Mouse (Mus musculus): ENCODE measurements around the gene Ncor2.

Gene Ncor2

DNA sequence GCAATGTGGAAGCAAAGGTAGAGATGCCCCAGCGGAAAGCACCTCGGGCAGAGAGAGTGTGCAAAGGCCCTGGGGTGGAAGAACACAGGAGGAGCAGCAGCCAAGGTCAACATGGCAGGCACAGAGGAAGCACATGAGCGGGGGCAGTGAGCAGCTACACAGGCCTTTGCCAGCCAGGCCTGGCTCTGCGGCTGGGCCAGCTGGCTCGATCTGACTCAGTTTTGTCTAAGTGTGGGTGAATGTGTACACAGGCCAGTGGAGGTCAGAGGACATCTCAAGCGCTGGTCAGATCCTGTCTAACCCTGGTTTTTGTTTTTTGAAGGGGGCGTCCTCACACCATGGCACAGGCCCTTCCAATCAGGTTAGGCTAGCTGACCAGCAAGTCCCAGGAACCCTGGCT lies 10.9 kb downstream of the Ncor2 start:
- no peak for DNase-seq (ENCODE audit: low read depth)

DNA sequence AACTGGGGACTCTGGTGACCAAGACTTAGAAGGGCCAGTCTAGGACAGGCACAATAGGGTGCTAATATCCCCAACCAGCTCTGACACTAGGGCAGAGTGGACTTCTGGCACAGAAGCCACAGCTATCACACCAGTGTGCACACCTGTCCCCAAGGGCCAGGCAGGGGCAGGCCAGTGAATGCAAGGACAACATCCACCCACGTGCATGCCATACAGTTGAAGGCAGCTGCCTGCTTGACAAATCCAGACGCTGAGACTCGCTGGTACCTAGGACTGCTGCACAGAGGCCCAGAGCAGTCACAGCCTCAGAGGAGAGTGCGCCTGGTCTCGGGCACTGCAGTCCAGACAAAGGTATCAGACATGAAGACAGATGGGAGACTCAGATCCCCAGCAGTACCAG lies 11.5 kb downstream of the Ncor2 start:
- no peak for DNase-seq (ENCODE audit: low read depth)

DNA sequence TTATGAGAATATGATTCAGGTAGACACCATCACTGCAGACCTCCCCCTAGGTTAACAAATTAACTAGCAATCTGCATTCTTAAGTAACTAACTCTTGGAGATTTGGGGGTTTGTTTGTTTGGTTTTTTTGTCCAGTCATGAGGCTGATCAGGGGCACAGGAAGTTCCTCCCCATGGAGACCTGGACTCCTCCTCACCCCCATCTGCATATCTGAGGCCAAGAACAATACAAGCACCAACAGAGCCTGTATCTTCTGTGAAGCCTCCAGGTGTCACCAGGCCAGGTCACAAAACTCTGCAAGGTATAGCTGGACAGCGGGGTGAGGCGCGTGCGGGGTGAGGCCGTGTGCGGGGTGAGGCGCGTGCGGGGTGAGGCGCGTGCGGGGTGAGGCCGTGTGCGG lies 13.0 kb downstream of the Ncor2 start:
- DNase-seq (ENCODE audit: low read depth), result no peak

DNA sequence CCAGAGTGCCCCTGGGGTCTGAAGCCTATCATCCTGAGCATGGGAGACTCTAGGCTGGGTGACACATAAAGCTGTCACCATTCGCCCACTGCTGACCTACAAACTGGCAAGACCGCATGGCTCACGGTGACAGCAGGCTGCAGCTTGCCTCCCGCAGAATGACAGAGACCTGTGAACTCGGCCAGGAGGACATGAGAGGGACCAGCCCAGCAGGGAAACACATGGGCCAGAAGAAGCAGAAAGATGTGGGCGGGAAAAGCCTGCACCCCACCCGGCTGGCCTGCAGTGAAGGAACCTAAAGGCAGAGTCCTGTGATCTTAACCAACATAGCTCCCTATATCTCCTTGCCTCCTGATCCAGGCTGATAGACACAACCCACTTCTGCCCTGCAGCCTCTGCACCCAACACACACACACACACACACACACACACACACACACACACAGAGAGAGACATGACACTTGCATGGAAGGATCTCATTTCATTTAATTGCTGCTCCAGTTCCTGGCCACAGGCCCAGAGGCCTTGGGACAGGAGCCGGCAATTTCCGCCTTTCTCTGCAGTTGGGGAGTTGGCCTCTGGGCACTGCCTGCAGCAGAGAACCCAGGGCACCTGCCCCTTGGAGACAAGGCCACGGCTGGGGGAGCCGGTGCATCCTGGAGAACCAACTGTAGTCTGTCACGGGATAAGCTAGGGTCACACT lies 14.4 kb downstream of the Ncor2 start:
- DNase-seq (ENCODE audit: low read depth), result no peak

DNA sequence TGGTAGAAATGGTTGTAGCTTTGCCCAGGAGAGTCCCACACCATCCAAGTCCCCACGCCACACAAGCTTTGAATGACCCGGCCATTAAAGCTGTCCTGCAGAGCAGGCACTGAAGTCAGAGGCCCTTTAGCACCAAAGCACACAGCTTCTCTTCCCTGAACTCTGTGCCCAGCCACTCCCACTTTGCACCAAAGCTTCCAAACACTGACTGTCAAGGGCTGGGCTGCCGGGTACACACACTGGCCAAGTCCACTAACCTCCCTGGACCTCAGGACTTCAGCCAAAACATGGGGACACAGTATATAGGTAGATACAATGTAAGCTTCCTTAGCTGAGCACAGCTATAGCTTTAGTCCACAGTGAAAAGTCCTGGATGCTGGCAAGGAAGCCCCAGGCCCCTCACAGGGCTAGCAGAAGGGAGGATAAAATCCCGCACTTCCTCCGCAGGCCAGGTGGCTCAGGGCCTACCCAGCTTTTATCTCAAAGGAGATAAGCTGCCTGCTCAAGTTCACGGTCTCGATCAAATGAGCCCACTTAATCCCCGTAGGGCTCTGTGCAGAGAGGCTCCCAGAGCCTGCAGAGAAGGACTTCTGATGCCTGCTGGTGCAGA lies 15.5 kb downstream of the Ncor2 start:
- no peak for DNase-seq (ENCODE audit: low read depth)

DNA sequence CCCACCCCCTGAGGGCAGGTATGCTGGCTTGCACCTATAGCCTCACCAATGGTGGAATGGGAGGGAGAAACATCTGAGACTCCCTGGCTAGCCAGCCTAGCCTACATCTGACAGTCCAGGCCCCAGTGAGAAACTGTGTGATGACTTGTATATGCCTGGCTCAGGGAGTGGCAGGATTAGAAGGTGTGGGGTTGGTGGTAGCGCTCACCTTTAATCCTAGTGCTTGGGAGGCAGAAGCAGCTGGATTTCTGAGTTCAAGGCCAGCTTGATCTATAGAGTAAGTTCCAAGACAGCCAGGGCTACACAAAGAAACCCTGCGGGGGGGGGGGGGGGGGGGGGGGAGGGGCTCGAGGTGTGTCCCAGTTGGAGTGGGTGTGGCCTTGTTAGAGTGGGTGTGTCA lies 16.6 kb downstream of the Ncor2 start:
- DNase-seq (ENCODE audit: low read depth), result no peak

DNA sequence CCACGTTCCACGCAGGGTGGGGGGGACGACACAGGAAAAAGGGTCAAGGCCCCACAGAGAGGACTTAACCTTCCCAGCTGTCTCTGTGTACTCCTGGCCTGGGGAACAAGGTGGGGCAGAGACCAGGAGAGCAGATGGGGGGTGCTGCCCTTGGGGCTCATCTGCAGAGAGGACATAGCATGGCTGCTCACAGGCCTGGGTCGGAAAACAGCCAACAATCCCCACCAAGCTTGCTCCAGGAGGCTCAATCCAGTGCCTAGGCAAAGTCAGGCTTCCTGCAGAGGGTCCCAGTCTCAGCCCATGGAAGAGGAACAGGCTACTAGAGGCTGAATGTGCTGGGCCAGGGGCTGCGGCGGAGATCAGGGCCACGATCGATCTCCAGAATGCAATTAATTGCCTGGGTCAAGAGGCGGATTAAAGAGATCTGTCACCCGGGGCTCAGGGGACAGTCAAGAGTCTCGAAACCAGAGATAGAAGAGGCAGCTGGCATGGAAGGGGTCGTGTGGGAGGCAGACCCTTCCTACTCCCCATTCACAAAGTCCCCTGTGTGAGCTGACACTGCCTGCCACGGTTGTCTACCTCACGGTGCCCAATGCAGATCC lies 19.1 kb downstream of the Ncor2 start:
- DNase-seq (ENCODE audit: low read depth), result no peak

DNA sequence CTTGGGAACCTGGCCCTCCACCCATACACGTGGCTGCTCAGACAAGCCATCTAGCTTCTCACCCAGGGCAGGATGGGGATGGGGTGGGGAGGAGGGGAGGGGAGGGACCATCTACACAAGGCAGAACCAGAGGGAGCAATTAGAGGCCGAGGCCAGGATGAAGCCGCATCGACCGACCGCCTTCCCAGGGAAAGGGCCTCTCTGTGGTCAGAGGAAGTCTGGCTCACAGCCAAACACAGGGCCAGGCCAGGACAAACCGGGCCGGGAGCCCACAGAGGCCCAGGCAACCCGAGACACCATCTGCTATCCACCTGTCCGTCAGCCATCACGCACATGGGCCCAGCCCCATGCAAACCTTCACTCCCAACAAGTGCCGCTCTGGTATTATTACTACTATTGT lies 19.7 kb downstream of the Ncor2 start:
- DNase-seq (ENCODE audit: low read depth), result no peak

DNA sequence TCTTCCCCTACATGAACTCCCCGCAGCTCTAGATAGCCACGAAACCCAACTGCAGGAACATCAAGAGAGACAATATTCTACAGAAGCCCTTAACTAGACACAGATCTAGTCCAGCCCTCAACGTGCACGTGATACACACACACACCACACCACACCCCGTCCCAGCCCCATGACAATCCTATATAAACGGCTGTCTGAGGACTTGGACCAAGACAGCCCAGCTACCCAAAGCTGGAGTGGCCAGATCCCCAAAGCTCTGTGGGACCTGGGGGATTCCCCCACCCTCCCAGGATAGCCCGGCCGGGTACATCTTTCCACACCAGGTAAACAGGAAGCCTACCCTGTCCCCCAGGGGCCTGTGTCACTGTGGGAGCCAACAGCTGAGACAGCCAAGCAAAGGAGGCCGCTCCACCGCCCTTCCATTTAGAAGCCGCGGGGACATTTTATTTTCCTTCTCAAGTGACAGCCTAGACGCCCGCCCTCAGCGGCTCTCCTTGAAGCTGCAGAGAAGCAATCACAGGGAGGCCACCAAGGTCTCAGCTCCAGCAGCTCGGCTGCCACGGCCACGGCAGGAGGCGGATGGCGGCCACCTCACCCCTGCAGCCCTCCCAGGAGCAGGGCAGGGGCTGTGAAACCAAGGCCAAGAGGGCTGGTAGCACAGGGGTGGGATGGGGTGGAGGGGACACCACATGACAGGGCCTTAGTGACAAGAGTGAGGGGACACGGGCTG lies 20.6 kb downstream of the Ncor2 start:
- DNase-seq (ENCODE audit: low read depth), result peak; percentile 74

DNA sequence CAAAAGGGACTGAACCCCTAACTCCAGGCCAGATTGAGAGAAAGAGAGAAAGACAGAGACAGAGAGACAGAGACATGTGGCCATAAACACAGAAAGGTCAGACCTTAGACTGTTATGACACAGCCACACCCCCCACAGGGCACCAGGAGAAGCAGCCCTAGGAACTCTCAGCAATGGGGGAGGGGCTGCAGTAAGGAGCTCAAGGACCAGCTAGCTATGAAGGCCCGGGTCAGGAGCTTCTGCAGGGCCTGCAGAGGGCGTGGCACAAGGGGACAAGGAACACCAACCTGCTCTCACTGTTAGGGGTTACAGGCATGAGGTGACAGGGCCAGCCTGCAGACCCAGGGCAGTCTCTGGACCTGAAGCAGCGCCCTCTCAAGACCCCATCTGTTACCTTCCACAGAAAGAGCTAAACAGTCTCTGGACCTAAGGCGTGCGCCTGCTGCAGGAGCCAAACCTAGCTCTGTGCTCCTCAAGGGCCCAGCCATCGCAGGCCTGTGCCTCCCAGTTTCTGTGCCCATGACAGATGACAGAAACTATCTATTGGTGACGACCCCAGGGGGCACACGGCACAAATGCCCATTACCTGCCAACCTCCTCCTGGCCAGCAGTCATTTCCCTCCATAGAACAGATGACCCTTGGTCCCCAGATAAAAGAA lies 21.5 kb downstream of the Ncor2 start:
- no peak for DNase-seq (ENCODE audit: low read depth)

DNA sequence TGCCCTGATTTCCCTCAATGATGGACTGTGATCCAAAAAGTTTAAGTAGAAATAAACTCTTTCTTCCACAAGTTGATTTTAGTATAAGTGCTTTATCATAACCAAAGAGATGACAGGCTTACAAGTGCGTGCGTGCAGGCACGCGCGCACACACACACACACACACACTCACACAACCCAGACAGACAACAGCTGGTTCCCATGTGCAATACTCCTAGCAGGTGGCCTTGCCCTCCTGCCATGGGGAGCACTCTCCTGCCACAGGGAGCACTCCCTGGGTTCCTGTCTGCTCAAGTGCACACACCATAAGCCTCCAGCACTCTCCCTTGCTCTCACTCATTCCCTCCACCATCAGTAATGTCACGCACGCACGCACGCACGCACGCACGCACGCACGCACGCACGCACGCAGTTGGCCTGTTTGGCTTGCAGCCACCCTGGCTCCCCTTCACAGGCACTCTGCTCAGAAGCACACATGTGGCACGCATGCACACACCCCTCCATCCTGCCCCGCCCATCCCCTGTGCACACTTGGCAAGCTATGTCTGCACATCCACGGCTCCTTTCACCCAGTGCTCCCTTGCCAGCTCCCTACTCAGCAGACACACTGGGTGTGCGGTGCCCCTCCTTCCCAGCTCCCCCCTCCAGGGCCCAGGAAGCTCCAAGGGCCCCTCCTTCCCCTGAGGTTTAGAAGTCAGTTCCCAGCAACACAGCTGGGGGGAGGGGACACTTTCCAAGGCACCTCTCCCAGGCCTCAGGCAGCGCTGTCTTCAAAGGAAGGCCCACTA lies 22.4 kb downstream of the Ncor2 start:
- no peak for DNase-seq (ENCODE audit: low read depth)

DNA sequence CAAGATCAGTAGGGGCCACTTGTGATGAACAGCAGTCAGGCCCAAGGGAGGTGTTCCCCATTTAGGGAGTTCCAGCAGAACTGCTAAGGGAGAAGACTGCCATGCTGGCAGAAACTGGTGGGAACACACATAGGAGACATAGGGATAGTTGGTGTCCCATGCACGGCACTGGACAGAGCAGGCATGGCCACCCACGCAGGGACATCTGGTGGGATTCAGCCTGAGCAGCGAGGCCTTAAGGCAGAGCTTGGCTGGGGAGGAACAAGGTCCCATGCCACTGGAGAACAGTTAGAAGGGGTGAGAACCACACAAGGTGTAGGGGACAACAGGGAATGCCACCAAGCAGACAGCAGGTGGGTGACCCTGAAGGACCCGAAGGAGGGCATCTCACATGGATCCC lies 23.6 kb downstream of the Ncor2 start:
- no peak for DNase-seq (ENCODE audit: low read depth)

DNA sequence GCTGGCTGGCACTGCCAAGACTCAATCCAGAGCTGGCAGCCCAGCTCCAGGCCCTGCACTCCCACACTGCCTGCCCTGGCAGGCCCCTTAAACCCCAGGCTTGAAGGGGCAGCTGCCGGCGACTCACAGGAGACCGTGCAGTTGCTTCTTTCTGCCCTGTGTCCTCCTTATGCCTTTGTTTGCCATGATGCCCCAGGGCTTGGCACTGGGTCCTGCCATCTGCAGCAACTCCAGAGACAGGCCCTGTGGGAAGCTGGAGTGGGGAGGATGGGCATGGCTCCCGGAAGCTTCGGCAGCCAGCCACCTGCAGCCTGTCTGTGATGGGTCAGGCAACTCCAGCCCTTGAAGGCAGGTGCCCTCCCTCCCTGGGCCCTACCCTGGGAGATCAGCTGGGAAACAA lies 24.0 kb downstream of the Ncor2 start:
- DNase-seq (ENCODE audit: low read depth), result no peak

DNA sequence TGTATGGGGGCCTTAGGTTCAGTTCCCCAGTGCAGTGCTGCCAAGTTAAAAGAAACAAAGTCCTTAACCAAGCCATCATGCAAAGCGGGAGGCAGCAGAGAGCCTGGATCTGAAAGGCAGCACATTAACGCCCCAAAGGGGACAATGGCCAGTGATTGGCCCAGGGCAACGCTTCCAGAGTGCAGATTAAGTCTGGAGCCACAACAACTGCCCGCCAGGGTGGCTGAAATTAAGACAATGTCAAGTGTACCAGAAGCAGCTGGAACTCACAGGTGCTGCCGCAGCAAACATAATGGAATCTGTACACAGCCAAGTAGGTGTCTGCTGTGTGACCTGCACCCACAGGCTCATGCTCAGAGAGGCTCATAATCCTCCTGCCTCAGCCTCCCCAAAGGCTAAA lies 24.8 kb downstream of the Ncor2 start:
- no peak for DNase-seq (ENCODE audit: low read depth)

DNA sequence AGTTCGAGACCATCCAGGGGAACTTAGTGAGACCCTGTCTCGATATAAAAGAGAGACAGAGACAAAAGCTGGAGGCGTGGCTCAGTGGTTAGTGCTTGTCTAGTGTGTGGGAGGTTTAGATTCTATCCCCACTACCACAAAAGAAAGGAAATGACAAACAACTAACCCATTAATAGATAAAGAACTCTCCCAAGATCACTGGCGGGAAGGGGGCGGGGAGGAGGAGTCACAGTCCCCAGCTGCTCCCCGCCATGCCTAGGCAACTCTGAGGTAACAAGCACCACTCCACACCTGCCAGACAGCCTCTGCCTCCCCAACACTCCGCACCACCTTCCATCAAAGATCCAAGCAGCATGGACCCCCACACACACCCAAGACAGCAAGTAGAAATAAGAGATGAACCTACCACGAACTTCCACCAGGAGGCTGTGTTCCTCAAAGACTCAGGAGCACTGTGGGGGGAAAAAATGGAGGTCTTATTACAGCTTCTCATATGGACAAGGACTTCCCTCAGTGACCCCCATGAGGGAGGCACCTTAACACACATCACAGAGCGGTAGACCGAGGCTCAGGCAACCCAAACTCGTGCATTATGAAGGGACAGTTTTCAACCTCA lies 25.7 kb downstream of the Ncor2 start:
- DNase-seq (ENCODE audit: low read depth), result peak; percentile 43

DNA sequence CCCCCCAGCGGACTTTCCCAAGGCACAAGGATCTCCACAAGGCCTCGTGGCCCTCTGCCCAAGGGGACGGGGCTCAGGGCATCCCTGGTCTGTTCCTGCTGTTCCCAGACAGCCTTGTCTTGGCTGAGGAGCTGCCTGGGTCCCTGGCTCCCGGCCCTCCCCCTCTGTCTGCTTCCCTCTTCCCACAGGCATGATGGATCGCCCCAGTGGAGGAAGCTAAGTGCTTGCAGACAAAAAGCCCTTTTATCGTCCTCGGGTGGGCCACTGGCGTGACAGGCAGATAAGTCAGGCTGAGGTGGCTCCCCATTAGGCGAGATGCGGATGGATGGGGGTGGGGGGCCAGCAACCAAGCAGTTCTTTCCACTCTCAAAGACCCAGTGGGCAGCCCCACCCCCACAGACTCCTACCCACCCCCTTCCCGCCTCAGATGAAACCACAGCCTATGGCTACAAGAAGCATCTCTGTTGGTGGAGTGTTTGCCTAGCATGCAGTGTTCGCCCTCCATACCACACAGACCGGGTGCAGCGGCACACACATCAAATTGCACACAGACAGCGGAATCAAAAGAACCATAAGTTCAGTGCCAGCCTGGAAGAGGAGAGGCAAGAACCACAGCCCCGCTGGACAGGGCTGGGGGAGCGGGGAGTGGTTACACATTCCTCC lies 27.0 kb downstream of the Ncor2 start:
- no peak for DNase-seq (ENCODE audit: low read depth)

DNA sequence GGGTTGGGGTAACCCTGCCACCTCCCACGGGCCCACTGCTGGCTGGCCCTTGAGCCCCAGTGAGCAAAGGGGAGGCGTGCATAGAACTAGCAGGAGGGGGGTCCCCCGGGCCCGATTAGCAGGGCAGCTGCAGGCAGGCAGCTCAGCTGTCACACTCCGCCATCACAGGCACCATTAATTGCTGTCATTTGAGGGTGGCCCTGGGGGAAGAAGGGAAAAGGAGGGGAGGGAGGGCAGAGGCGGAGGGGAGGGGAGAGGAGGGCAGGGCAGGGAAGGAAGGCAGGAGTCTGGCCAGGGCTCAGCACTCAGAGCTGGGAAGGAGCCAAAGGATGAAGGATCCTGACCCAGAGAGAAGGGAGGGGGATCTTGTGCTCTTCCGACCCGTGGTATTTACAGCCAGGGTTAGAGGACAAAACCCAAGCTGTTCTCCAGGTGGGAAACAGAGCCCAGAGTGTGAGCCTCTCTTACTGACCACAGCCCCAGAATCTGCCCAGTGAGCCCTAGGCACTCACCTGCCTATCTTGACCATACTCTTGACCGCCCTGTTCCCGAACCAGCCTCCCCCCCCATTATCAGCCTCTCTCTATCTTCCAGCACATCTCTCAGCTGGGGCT lies 28.0 kb downstream of the Ncor2 start:
- DNase-seq (ENCODE audit: low read depth), result no peak

DNA sequence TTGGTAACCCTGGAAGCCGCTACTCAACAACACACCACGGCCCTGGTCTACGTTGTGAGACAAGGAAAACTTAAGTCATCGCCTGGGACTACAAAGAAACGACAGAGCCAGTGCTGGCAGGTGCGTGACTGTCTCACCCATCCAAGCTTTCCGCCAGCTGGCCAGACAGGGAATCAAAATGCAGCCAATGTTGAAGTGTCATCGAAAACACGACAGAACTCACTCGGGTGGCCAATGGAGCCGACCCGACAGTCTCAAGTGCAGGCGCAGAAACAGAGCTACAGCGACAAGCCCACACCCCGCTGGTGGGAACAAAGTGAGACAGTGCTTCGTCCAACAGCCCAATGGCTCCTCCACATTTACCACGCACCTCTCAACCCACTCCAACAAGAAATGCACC lies 29.9 kb downstream of the Ncor2 start:
- no peak for DNase-seq (ENCODE audit: low read depth)

DNA sequence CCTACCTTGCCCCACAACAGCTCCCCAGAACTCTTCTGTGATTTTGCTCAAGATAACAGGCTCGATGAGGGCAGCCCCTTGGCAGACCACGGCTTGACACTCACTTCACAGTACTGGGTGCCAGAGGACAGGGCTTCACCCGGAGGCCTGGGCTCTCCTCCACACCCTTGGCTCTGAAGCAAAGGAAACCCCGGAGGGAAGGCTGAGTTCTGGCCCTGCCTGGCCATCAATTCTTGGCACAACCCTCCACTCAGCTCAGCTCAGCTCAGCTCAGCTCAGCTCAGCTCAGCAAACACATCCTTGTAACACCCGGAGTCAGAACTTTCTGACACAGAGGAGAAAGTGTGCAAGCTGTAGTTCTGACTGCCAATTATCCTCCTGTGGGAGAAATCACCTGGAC lies 30.3 kb downstream of the Ncor2 start:
- DNase-seq (ENCODE audit: low read depth), result no peak

DNA sequence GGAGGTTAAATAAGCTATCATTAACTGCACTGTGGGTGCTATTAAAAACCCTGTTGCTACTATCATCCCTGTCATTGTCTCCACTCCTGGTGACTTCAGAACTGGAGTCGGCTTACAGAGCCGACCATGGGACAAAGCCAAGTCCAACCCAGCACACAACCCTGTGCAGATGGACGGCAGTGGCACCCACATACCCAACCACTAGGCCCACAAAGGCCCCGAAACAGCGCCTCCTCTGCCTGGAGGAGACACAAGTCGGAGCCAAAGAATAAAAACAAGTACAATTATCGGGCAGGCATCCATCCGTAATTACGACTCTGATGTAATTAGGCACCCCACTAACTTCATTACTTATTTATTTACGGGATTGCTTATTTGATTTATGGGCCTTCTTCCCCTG lies 30.8 kb downstream of the Ncor2 start:
- no peak for DNase-seq (ENCODE audit: low read depth)
